Mouse (Mus musculus): Measurements from ENCODE around the gene Fam170b. TPM values are rescaled to one million over a fixed set of nuclear protein-coding genes. Genes with fewer than 3 reads are reported as not detected.

Gene Fam170b
- polyA plus RNA-seq, 1 experiment: not detected

DNA sequence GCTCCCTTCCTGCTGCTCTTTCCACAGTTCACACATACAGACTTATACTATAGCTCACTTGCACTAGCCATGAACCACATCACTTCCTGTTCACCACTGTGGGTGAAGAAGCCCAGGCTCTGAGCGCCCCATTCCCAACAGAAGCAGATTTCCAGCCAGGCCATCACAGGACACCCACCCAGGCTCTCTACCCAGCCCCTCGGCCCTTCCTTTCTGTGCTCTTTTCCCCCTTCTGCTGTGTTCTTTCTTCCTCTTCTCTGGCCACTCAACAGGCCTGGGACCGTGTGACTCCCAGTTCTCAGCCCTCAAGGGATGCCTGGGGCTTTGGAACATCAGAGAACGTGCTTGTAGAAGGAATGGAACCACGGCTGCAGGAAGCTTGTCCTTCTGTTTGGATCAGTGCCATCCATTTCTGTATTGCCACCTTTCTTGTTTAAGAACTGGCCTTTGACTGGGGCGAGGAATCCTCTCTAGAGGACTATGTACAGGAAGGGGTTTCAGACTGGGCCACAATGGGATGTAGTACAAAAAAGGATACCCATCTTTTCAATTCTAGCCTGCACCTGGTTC is 25.3 kb downstream of the Fam170b start:
- Histone ChIP-seq H3K27ac (ENCODE audit: control insufficient read depth, insufficient read depth, low read length) (no peak overlapping the region), H3K4me1 (replicated peaks; ENCODE audit: control insufficient read depth, insufficient read depth, low read length) (no peaks in the 10 kb centered on the region), H3K27me3 (ENCODE audit: control insufficient read depth, insufficient read depth, low read length) (peaks cover 4% of the 10 kb centered on the region; the same call in 1 of the 2 replicates), H3K36me3 (ENCODE audit: control insufficient read depth, insufficient read depth, low read length) (no peaks in the 10 kb centered on the region), H3K4me3 (ENCODE audit: control insufficient read depth, insufficient read depth, low read length) (no peak overlapping the region)
- TF ChIP-seq POLR2A (IDR thresholded peaks at IDR 0.05; ENCODE audit: control insufficient read depth, extremely low read depth, insufficient read depth, low read length, poor library complexity): no peak
- no peak for DNase-seq
- WGBS: 71% methylated on average over 6 of the region's 6 CpGs

DNA sequence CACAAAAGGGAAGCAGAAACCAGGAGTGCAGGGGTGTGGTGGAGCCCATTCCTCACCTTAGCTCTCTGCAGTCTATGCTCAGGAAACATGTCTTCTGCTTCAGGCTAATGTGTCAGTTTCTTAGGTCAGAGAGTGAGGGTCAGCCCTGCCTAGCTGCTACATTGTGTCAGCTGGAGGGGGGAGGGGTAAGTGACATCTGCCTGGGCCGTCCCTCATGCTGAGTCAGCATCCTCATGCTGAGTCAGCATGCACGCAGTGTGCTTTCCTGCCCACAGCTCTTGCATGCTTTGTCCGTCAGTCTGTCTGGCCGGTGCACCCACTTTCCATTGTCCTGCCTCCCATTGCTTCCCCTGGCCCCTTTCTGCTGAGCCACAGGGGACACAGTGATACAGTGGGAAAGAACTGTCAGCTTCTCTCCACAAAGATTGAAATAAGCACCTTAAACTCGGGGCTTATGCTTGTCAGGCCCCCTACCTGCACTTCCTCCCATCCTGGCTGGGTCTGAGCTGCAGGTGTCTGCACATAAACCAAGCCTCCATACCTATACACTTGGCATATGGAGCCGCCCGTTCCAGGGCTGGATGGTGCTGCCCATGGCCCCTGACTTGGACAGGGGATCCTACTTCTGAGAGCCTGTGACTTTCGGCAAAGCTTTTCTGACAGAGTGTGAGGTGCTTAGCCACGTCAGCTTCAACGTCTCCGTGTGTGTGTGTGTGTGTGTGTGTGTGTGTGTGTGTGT is 26.2 kb downstream of the Fam170b start:
- H3K27ac ChIP-seq (ENCODE audit: control insufficient read depth, insufficient read depth, low read length): no peak overlapping the region
- H3K27me3 ChIP-seq (ENCODE audit: control insufficient read depth, insufficient read depth, low read length): peaks cover 4% of the 10 kb centered on the region; the same call in 1 of the 2 replicates
- DNase-seq: no peak
- H3K4me1 ChIP-seq (replicated peaks; ENCODE audit: control insufficient read depth, insufficient read depth, low read length): no peaks in the 10 kb centered on the region
- WGBS: 53% methylated on average over 11 of the region's 11 CpGs
- no peaks in the 10 kb centered on the region for H3K36me3 ChIP-seq (ENCODE audit: control insufficient read depth, insufficient read depth, low read length)
- TF ChIP-seq CTCF (IDR thresholded peaks at IDR 0.05; ENCODE audit: borderline replicate concordance, control insufficient read depth, extremely low read depth, insufficient read depth, low read length, poor library complexity): no peak
- TF ChIP-seq POLR2A (IDR thresholded peaks at IDR 0.05; ENCODE audit: control insufficient read depth, extremely low read depth, insufficient read depth, low read length, poor library complexity): no peak
- no peak overlapping the region for H3K4me3 ChIP-seq (ENCODE audit: control insufficient read depth, insufficient read depth, low read length)

DNA sequence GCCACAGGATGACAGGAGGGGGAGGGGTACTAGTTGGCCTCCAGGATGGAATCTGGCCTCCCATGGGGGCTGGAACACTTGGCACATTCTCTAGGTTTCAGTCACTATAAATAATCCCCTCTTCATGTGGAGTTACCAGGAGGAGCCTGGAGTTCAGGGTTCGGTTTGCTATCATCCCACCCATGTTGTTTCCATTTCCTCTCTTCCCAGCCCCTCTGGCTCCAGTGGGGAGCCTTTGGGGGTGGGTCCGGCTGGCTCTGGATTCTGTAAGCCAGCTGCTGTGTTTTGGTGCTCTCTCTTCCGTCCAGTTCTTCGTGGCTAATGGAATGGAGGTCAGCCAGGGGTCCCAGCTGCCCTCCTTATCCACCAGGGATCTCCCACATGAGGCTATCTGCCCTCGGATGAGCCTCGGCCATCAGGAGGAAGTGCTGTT is 27.4 kb downstream of the Fam170b start:
- no peaks in the 10 kb centered on the region; the same call in 1 of the 2 replicates for H3K27me3 ChIP-seq (ENCODE audit: control insufficient read depth, insufficient read depth, low read length)
- H3K4me3 ChIP-seq (ENCODE audit: control insufficient read depth, insufficient read depth, low read length): no peak overlapping the region
- TF ChIP-seq CTCF (IDR thresholded peaks at IDR 0.05; ENCODE audit: borderline replicate concordance, control insufficient read depth, extremely low read depth, insufficient read depth, low read length, poor library complexity) (no peak), POLR2A (IDR thresholded peaks at IDR 0.05; ENCODE audit: control insufficient read depth, extremely low read depth, insufficient read depth, low read length, poor library complexity) (no peak)
- H3K36me3 ChIP-seq (ENCODE audit: control insufficient read depth, insufficient read depth, low read length): no peaks in the 10 kb centered on the region
- no peaks in the 10 kb centered on the region for H3K4me1 ChIP-seq (replicated peaks; ENCODE audit: control insufficient read depth, insufficient read depth, low read length)
- H3K27ac ChIP-seq (ENCODE audit: control insufficient read depth, insufficient read depth, low read length): no peak overlapping the region
- no peak for DNase-seq
- WGBS: 51% methylated on average over 6 of the region's 6 CpGs

DNA sequence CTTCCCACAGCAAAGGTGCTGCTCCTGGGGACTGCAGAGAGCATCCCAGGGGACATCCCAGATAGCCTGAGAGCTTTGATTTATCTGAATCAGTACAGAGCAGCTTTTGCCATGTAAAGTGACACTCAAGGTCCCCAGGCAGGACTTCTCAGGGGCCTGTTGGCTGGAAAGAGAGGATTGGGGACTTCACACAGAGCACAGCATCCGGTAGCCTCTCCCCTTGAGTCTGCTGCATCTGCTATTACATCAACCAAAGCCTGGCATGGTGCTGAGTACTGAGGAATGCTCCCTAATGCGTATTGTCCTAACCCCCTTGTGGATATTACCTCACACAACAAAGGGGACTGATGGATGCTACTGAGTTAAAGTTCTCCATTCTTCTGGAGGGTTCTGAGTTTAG is 27.9 kb downstream of the Fam170b start:
- TF ChIP-seq CTCF (IDR thresholded peaks at IDR 0.05; ENCODE audit: borderline replicate concordance, control insufficient read depth, extremely low read depth, insufficient read depth, low read length, poor library complexity) (no peak), POLR2A (IDR thresholded peaks at IDR 0.05; ENCODE audit: control insufficient read depth, extremely low read depth, insufficient read depth, low read length, poor library complexity) (no peak)
- H3K36me3 ChIP-seq (ENCODE audit: control insufficient read depth, insufficient read depth, low read length): no peaks in the 10 kb centered on the region
- WGBS: 65% methylated on average over 2 of the region's 2 CpGs
- H3K4me3 ChIP-seq (ENCODE audit: control insufficient read depth, insufficient read depth, low read length): no peak overlapping the region
- DNase-seq: no peak
- no peaks in the 10 kb centered on the region for H3K4me1 ChIP-seq (replicated peaks; ENCODE audit: control insufficient read depth, insufficient read depth, low read length)
- no peaks in the 10 kb centered on the region; the same call in 1 of the 2 replicates for H3K27me3 ChIP-seq (ENCODE audit: control insufficient read depth, insufficient read depth, low read length)
- H3K27ac ChIP-seq (ENCODE audit: control insufficient read depth, insufficient read depth, low read length): no peak overlapping the region

DNA sequence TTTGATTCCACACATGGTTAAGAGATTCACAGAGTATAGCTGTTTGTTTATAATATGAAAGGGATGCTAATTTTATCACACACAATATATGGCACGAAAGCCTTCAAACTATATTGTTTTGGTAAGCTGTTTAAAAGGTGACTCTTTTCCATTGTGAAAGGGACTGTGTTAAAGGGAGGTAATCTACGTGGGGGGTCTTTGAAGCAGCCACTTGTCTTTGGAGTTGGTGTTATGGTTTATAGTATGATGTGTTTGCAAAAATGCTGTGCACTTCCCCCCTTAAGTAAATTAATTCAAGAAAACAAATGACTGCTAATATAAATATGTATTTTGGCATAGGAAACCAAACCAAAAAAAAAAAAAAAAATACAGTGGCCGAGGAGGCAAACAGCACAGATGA is 31.6 kb downstream of the Fam170b start:
- WGBS: 97% methylated on average over 3 of the region's 3 CpGs
- H3K36me3 ChIP-seq (ENCODE audit: control insufficient read depth, insufficient read depth, low read length): no peaks in the 10 kb centered on the region
- H3K4me1 ChIP-seq (replicated peaks; ENCODE audit: control insufficient read depth, insufficient read depth, low read length): no peaks in the 10 kb centered on the region
- H3K27ac ChIP-seq (ENCODE audit: control insufficient read depth, insufficient read depth, low read length): no peak overlapping the region
- no peak overlapping the region for H3K4me3 ChIP-seq (ENCODE audit: control insufficient read depth, insufficient read depth, low read length)
- TF ChIP-seq CTCF (IDR thresholded peaks at IDR 0.05; ENCODE audit: borderline replicate concordance, control insufficient read depth, extremely low read depth, insufficient read depth, low read length, poor library complexity) (no peak), POLR2A (IDR thresholded peaks at IDR 0.05; ENCODE audit: control insufficient read depth, extremely low read depth, insufficient read depth, low read length, poor library complexity) (no peak)
- DNase-seq: no peak
- no peaks in the 10 kb centered on the region for H3K27me3 ChIP-seq (ENCODE audit: control insufficient read depth, insufficient read depth, low read length)

DNA sequence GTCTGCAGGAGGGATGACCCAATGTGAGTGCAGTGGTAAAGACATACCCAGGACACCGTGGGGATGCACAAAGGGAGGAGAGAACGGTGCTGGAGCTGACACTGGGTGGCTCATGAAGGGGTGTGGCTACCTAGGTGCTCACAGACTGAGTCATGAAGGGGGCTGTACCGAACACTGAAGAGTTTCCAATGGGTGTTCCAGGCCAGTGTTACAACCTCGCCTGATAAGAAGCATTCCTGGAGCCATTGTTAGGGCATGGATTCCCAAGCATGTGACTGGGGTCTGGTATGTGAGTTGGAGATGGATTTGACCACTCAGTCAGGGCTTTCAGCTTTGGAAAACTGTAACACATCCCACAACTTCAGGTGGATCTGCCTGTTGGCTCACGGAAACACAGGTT is 38.2 kb downstream of the Fam170b start:
- TF ChIP-seq CTCF (IDR thresholded peaks at IDR 0.05; ENCODE audit: borderline replicate concordance, control insufficient read depth, extremely low read depth, insufficient read depth, low read length, poor library complexity): no peak
- WGBS: 86% methylated on average over 5 of the region's 5 CpGs
- H3K27ac ChIP-seq (ENCODE audit: control insufficient read depth, insufficient read depth, low read length): no peak overlapping the region
- no peak for DNase-seq
- no peak overlapping the region for H3K4me3 ChIP-seq (ENCODE audit: control insufficient read depth, insufficient read depth, low read length)
- no peaks in the 10 kb centered on the region for H3K36me3 ChIP-seq (ENCODE audit: control insufficient read depth, insufficient read depth, low read length)
- no peaks in the 10 kb centered on the region; the same call in 1 of the 2 replicates for H3K27me3 ChIP-seq (ENCODE audit: control insufficient read depth, insufficient read depth, low read length)
- H3K4me1 ChIP-seq (replicated peaks; ENCODE audit: control insufficient read depth, insufficient read depth, low read length): no peaks in the 10 kb centered on the region

All from thymus, adult 2 months (tissue).